Mouse (Mus musculus): ENCODE measurements around the gene Gm8113. TPM values are rescaled to one million over a fixed set of nuclear protein-coding genes. Genes with fewer than 3 reads are reported as not detected.

Gene Gm8113
- 0.12 TPM for polyA plus RNA-seq (2017; shearing (Covaris generic))

DNA sequence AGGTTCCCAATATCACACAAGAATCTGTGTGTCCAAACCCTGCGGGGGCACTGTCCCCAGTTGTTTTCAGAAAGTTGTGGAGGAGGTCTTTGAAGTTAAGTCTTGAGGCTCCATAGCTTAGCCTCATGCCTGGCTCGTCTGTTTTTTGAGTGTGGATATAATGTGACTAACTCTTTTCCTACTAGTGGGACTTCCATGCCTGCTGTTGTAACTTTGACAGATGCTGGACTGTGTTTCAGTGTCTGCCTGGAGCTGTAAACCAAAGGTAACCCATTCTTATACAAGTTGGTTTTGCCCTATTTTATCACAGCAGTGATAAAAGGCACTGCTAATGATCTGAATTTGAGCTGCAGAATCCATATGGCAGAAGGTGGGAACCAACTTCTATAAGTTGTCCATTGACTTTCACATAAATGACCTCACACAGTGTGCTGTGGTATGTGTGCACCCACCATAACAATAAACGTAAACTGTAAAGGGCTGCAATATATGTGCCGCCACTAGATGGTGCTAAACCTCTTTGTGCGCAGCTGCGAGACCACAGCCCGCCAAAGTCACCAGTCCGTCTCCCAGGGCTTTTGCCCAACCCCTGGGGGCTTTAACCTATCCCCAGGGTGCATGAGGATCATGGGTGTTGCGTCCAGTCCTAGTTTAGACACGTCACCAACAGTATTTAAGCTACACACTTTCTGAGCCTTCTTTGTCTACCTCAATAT is at the start of gene Gm8113:
Gm8113 (plus strand) TSS at position 703 of the 716 bp plus-strand sequence.

DNA sequence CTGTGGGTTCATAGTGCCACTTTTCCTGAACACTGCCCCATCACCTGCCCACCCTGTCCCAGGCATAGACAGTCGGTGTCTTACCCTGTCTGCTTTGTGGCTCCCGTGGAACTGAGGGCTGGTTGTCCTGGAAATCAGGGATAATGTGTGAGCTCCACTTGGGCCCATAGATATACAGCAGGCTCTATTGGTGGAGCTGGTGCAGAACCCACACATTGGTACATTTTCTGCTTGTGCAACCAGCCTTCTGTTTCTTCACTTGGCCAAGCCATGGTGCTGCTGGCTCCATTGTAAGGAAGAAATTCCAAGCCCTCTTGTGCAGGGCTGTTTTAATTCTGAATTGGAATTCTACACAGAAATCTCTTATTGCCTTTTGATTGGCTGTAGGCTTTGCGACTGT is 49.8 kb upstream of the Gm8113 start, which contains the start of gene Ear1:
Ear1 (minus strand) TSS at position 101 of the 400 bp plus-strand sequence.

DNA sequence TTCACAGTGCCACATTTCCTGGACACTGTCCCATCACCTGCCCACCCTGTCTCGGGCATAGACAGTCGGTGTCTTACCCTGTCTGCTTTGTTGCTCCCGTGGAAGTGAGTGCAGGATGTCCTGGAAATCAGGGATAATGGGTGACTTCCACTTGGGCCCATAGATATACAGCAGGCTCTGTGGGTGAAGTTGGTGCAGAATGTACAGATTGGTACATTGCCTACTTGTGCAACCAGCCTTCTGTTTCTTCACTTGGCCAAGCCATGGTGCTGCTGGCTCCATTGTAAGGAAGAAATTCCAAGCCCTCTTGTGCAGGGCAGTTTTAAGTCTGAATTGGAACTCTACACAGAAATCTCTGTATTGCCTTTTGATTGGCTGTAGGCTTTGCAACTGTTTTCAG is 1.7 kb upstream of the Gm8113 start, which contains the start of gene Ear10:
Ear10 (minus strand) TSS at position 101 of the 400 bp plus-strand sequence.

DNA sequence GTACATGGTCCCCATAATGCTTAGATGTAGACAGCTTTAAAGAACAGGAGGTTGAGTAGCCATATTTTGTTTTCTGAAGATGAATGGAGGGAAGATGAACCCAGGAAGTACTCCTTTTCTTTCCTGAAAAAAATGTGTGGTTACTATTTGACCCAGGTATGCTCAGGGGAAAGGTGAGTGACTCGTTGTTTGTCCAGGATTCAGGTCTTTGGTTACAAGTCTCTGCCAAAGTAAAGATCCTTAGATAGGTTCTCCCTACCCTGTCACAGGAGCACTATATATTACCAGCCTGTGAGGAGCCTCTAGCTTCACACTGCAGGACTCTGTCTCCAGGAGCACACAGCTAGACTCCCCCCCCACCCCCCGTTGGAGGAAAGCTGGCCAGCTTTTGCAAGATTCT is 31.6 kb downstream of the Gm8113 start, which contains the start of gene Ang5:
Ang5 (plus strand) TSS at position 301 of the 400 bp plus-strand sequence.

Other genes with a start within 250 kb of the Gm8113 start
- gene Gm8165, start 248.2 kb upstream of the Gm8113 start, polyA plus RNA-seq (2017; shearing (Covaris generic)) = not detected
- gene Gm7324, start 227.6 kb upstream of the Gm8113 start, polyA plus RNA-seq (2017; shearing (Covaris generic)) = 1.1 TPM
- gene Gm16506, start 197.9 kb upstream of the Gm8113 start, polyA plus RNA-seq (2017; shearing (Covaris generic)) = not detected
- gene Gm6526, start 177.5 kb upstream of the Gm8113 start, polyA plus RNA-seq (2017; shearing (Covaris generic)) = not detected
- gene Gm8180, start 140.6 kb upstream of the Gm8113 start, polyA plus RNA-seq (2017; shearing (Covaris generic)) = not detected
- not detected for gene Ear1, start 49.9 kb upstream of the Gm8113 start, polyA plus RNA-seq (2017; shearing (Covaris generic))
- gene Ear10, start 1.8 kb upstream of the Gm8113 start, polyA plus RNA-seq (2017; shearing (Covaris generic)) = not detected
- not detected for gene Ang5, start 31.7 kb downstream of the Gm8113 start, polyA plus RNA-seq (2017; shearing (Covaris generic))
- gene Ang6, start 76.9 kb downstream of the Gm8113 start, polyA plus RNA-seq (2017; shearing (Covaris generic)) = not detected
- not detected for gene Ear2, start 177.3 kb downstream of the Gm8113 start, polyA plus RNA-seq (2017; shearing (Covaris generic))
- not detected for gene Gm3327, start 198.5 kb downstream of the Gm8113 start, polyA plus RNA-seq (2017; shearing (Covaris generic))